Mouse (Mus musculus) midbrain, embryonic 12.5 days (tissue): ENCODE measurements around the gene Sema3d. TPM values are rescaled to one million over a fixed set of nuclear protein-coding genes. Genes with fewer than 3 reads are reported as not detected.
A peak's percentile ranks its signal among the peaks of the same experiment; 100 is the strongest.

Source experiments
- ATAC-seq: fragments of 200-750 bp; cut with Nextera tagmentation; 2 replicates; pipeline ENCODE4 v1.8.0; 2017; ENCODE audit warnings: low read depth, moderate TSS enrichment, moderate library complexity; ENCODE audit not compliant: low FRiP score
- H3K27ac ChIP-seq: fragments of 300-500 bp; sonication (generic); replicated peaks from 2 replicates; pipeline ENCODE4 v1.5.1; 2016; ENCODE audit warnings: mild to moderate bottlenecking
- H3K27me3 ChIP-seq: fragments of 300-500 bp; sonication (generic); 2 replicates; pipeline ENCODE4 v1.6.1; 2016; ENCODE audit warnings: mild to moderate bottlenecking
- H3K36me3 ChIP-seq: fragments of 300-500 bp; sonication (generic); 2 replicates; pipeline ENCODE4 v1.6.1; 2016
- H3K4me1 ChIP-seq: fragments of 300-500 bp; sonication (generic); 2 replicates; pipeline ENCODE4 v1.6.1; 2016
- H3K4me2 ChIP-seq: fragments of 300-500 bp; sonication (generic); replicated peaks from 2 replicates; pipeline ENCODE4 v1.6.1; 2016; ENCODE audit warnings: mild to moderate bottlenecking, moderate library complexity
- H3K4me3 ChIP-seq: fragments of 300-500 bp; sonication (generic); 2 replicates; pipeline ENCODE4 v1.5.1; 2016; ENCODE audit warnings: mild to moderate bottlenecking
- H3K9ac ChIP-seq: fragments of 300-500 bp; sonication (generic); replicated peaks from 2 replicates; pipeline ENCODE4 v1.6.1; 2016; ENCODE audit warnings: mild to moderate bottlenecking, moderate library complexity
- H3K9me3 ChIP-seq: fragments of 300-500 bp; sonication (generic); 2 replicates; pipeline ENCODE4 v1.6.1; 2016; ENCODE audit warnings: mild to moderate bottlenecking
- WGBS: fragments of 180-500 bp; shearing (Covaris S2); methylation state at CpG from one replicate; pipeline ENCODE4 v1.1.7; 2016; 5-methylcytosine and 5-hydroxymethylcytosine counted together
- polyA plus RNA-seq: library from polyadenylated mRNA; unstranded; fragments of >200 nt; fragmentation: Nextera tagmentation; extraction: Ambion mirVana; gene quantifications from 2 replicates; pipeline ENCODE4 v1.2.1, GENCODE M21; 2016

Sema3d gene
- polyA plus RNA-seq, 1 experiment from 2014 or later: 2.1 TPM

DNA sequence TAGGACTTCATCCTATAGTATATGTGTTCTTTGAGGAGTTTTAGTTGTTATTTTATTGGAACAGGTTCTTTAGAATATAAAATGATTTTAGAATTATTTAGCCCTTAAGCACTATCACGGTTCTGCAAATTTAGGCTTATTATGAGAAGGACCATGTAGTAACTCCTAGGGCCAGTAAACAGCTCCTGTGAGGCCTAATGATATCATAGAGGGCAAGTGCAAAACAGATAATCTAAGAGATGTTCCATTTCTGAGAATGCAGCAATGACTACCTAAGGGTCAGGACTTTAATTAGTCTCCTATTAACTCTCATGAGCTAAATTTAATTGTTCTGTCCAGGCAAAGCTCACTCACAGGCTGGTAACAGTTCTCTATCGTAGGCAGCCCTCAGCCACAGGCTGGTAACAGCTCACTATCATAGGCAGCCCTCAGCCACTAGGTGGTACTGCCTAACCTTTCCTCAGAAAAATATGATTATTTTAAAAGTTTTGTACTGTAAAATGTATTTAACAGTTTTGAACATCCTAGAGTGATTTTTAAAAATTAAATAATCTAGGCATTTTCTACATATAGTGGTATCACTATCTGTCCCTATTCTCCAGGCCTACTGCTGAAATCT lies 181.5 kb downstream of the Sema3d start:
- Histone ChIP-seq H3K9ac (no peak overlapping the region), H3K36me3 (no peaks in the 10 kb centered on the region), H3K4me1 (no peaks in the 10 kb centered on the region), H3K27me3 (0 out of 2 replicates have a peak, but pooled peaks cover 3% of the 10 kb centered on the region), H3K4me3 (no peak overlapping the region), H3K27ac (no peak overlapping the region), H3K9me3 (no peaks in the 10 kb centered on the region), H3K4me2 (no peak overlapping the region)
- ATAC-seq: peak; percentile 77
- WGBS: 56% methylated on average over 2 of the region's 2 CpGs

DNA sequence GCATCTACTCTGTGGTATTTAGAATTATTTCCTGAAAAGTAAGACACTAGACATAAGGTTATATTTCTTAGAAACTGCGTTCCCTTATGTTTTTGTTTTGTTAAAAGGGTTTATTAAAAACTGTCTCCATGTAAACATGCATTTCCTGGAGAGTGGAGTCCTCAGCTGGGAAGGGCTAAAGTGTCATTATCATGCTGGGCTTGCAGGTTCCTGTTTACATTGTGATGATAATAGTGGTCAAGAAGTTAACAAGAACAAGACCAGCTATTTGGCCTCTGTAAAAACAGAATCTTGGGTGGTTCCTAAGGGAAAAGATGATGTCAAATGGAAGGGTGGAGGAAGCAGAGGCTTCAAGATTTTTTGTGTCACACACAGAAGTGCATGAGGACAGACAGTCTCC lies 183.4 kb downstream of the Sema3d start:
- 0 out of 2 replicates have a peak, but pooled peaks cover 3% of the 10 kb centered on the region for H3K27me3 ChIP-seq
- no peaks in the 10 kb centered on the region for H3K9me3 ChIP-seq
- no peaks in the 10 kb centered on the region for H3K36me3 ChIP-seq
- no peak overlapping the region for H3K27ac ChIP-seq
- WGBS: 69% methylated on average over 1 of the region's 1 CpGs
- ATAC-seq: no peak
- H3K4me2 ChIP-seq: no peak overlapping the region
- no peak overlapping the region for H3K4me3 ChIP-seq
- H3K4me1 ChIP-seq: no peaks in the 10 kb centered on the region
- H3K9ac ChIP-seq: no peak overlapping the region

DNA sequence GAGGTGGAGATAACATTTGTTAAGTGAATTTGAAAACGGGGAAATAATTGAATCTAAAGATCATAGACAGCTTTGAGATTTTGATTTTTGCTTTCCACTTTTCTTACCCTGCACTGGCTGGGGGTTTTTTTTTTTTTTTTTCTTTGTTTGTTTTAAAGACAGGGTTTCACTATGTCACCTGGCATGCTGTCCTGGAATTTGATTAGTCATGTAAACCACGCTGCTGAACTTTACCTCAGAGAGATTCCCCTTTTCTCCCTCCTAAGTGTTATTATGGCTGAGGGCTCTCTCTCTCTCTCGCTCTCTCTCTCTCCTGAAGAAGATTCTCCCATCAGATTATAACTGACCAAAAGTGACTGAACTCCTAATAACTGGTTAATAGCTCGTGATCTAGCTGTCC lies 191.4 kb downstream of the Sema3d start:
- ATAC-seq: no peak
- H3K4me2 ChIP-seq: no peak overlapping the region
- no peaks in the 10 kb centered on the region for H3K36me3 ChIP-seq
- no peaks in the 10 kb centered on the region for H3K4me1 ChIP-seq
- no peak overlapping the region for H3K4me3 ChIP-seq
- no peaks in the 10 kb centered on the region for H3K27me3 ChIP-seq
- H3K27ac ChIP-seq: no peak overlapping the region
- H3K9ac ChIP-seq: no peak overlapping the region
- WGBS: 76% methylated on average over 4 of the region's 4 CpGs
- H3K9me3 ChIP-seq: no peaks in the 10 kb centered on the region

DNA sequence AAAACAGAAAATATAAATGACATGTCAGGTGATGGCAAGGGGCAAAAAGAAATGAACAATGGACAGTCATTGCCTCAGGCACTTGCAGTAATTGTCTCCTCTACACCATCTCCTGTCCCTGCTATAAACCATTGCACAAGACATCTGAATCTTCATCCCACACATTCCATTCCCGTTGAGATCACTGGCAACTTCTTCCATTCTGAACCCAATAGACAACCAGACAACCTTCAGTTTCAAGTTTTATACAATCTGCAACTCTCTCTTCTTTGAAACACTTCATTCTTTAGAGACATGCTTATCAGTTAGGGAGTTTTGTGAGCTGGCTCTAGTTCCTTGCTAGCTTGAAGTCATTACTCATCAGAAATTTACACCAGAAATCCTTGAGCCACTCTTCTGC lies 192.1 kb downstream of the Sema3d start:
- Histone ChIP-seq H3K9ac (no peak overlapping the region), H3K36me3 (no peaks in the 10 kb centered on the region), H3K9me3 (no peaks in the 10 kb centered on the region), H3K4me2 (no peak overlapping the region), H3K4me1 (no peaks in the 10 kb centered on the region), H3K27me3 (no peaks in the 10 kb centered on the region), H3K27ac (no peak overlapping the region), H3K4me3 (no peak overlapping the region)
- no peak for ATAC-seq
- WGBS: 84% methylated on average over 1 of the region's 1 CpGs

DNA sequence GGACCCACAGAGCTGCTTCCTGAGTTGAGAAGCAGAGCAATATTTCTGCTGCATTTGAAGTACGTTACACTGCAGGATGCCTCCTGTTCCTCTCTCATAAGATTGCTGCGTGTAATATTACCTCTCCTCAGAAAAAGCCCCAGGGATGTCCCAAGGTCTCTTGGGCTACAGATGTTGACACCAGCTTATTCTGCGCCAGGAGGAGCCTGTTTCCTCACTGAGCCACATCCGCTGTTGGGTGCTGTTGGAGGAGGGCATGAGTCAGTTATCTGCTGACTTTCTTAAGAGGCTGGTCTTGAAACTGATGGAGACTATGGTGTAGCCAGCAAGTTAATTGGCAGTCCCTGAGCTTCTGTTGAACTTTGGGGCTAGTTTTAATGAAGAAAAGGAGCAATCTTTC lies 196.6 kb downstream of the Sema3d start:
- Histone ChIP-seq H3K27me3 (no peaks in the 10 kb centered on the region), H3K4me3 (no peak overlapping the region), H3K27ac (no peak overlapping the region), H3K9me3 (no peaks in the 10 kb centered on the region), H3K36me3 (no peaks in the 10 kb centered on the region), H3K9ac (no peak overlapping the region), H3K4me2 (no peak overlapping the region), H3K4me1 (no peaks in the 10 kb centered on the region)
- WGBS: 66% methylated on average over 4 of the region's 4 CpGs
- ATAC-seq: no peak

DNA sequence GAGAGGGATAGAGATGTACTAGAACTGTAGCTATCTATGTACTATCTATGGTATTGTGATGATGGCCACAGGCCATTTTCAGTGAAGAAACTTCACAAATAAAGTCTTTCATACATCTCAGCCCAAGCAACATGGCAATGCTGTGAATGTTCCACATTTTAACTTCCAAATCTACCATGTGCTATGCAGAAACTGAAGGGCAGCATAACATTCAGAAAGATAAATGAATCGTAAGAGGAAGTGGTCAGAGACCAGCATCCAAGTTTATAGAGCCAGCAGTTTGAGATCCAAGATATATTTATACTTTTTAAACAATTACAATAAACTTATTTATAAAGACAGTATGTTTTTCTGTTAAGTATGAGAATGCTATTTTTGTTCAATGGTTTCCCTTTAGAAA lies 199.4 kb downstream of the Sema3d start:
- no peak for ATAC-seq
- H3K27ac ChIP-seq: no peak overlapping the region
- H3K27me3 ChIP-seq: no peaks in the 10 kb centered on the region
- no peak overlapping the region for H3K9ac ChIP-seq
- H3K4me2 ChIP-seq: no peak overlapping the region
- no peak overlapping the region for H3K4me3 ChIP-seq
- no peaks in the 10 kb centered on the region for H3K4me1 ChIP-seq
- no peaks in the 10 kb centered on the region for H3K36me3 ChIP-seq
- WGBS: 84% methylated on average over 1 of the region's 1 CpGs
- H3K9me3 ChIP-seq: no peaks in the 10 kb centered on the region

DNA sequence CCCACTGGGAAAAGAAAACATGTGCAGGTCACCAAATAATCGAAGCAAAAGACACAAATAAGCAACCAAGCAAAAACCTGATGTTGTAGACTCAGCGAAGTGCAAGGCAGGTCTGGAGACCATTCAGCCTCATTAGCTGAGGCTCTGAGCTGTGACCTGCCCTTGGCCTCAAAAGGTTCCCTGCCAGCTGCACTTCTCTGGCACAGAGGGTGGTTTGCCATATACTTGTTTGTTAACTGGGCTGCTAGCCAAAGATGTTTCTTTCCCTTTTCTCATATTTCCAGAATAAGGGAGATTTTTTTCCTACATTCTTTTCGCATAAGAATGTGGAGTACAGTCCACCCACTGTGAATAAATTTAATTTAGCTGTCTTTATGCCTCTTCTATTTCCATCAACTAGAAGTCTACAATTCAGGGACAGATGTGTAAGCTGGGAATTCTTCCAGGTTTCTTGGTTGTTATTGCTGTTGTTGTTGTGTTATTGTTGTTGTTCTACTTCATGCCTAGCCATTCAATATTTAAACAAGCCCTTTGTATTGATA lies 200.2 kb downstream of the Sema3d start:
- 75% methylated on average over 3 of the region's 3 CpGs for WGBS
- H3K36me3 ChIP-seq: no peaks in the 10 kb centered on the region
- H3K4me3 ChIP-seq: no peak overlapping the region
- no peak overlapping the region for H3K4me2 ChIP-seq
- H3K27me3 ChIP-seq: no peaks in the 10 kb centered on the region
- no peak overlapping the region for H3K9ac ChIP-seq
- no peaks in the 10 kb centered on the region for H3K9me3 ChIP-seq
- H3K4me1 ChIP-seq: no peaks in the 10 kb centered on the region
- no peak for ATAC-seq
- no peak overlapping the region for H3K27ac ChIP-seq

DNA sequence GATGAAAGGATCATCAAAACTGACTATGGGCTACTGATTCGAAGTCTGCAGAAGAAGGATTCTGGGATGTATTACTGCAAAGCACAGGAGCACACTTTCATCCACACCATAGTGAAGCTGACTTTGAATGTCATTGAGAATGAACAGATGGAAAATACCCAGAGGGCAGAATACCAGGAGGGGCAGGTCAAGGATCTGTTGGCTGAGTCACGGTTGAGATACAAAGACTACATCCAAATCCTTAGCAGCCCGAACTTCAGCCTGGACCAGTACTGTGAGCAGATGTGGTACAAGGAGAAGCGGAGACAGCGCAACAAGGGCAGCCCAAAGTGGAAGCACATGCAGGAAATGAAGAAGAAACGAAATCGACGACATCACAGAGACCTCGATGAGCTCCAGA lies 201.7 kb downstream of the Sema3d start:
- no peak overlapping the region for H3K9ac ChIP-seq
- H3K4me1 ChIP-seq: no peaks in the 10 kb centered on the region
- WGBS: 88% methylated on average over 9 of the region's 9 CpGs
- no peak overlapping the region for H3K4me2 ChIP-seq
- H3K9me3 ChIP-seq: no peaks in the 10 kb centered on the region
- H3K27ac ChIP-seq: no peak overlapping the region
- no peak overlapping the region for H3K4me3 ChIP-seq
- H3K36me3 ChIP-seq: no peaks in the 10 kb centered on the region
- no peak for ATAC-seq
- H3K27me3 ChIP-seq: no peaks in the 10 kb centered on the region

DNA sequence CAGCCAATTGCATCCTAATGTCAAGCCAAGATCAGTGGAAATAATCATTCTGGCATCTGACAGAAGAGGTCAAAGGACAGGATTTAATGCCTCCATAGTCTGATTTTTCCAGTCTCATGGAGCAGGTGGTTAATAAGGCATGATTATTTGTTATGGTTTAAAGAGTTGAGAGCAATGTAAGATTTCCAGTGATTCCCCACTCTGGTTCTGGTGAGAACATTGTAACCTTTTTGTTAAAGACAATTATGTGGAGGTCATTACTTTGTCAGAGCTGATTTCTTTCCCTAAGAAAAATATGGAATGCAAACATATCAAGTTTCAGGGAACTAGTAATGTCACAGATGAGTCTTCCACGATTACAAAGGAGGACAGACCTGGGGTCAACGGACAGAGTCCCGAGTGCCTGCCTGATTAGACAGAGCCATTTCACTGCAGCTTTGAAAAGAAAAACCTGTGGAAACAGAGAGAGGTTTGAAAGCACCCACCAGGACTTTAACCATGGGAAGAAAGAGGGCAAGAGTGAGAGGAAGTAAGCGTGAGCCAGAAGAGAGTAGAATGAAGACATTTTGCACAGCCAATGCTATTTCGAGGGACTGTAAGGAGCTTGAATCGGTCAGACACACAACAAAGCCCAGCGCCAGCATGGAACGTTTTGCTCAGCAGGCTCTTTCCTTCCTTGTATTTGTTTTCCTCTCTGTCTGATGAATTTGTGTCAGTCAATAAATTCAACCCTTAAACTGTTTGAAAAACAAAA lies 251.2 kb downstream of the Sema3d start:
- H3K27ac ChIP-seq: 0 out of 2 replicates have a peak overlapping the region, but pooled peaks have one; percentile 20
- no peak overlapping the region for H3K4me3 ChIP-seq
- H3K36me3 ChIP-seq: no peaks in the 10 kb centered on the region
- H3K9ac ChIP-seq: no peak overlapping the region
- peak overlapping the region; percentile 19 for H3K4me2 ChIP-seq
- WGBS: 11% methylated on average over 8 of the region's 8 CpGs
- H3K9me3 ChIP-seq: no peaks in the 10 kb centered on the region
- H3K4me1 ChIP-seq: peaks cover 14% of the 10 kb centered on the region
- ATAC-seq: peak; percentile 63
- H3K27me3 ChIP-seq: no peaks in the 10 kb centered on the region

DNA sequence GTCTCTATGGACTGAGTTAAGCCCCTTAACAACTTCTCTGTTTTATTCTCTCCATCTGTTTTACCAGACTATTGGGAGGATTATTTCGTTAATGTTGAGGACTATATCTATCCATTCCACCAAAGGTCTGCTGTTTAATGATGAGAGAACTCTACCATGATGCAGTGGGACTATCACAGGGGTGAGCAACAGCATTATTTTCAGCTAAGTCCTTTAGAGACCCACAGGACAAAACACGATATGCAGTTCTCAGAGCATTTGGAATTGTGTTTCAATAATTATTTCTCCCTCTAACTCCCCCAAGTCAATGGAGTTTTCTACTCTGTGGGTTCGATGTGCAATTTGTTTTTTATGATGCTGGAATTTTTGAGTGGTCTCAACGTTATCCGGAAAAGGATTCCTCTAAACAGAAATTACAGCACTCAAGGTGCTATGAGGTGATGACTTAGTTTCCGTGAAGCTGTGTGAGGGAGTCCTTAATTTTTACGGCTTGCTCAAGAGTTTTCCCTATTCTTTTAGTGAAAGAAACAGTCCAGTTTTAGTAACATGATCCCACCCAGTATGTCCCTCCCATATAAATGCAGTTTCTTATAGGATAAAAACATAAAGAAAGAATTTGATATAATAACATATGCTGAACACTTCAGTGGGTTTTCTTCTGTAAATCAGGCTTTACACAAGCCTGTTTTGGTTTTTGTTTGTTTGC lies 254.7 kb downstream of the Sema3d start:
- Histone ChIP-seq H3K27me3 (no peaks in the 10 kb centered on the region), H3K4me3 (no peak overlapping the region), H3K36me3 (no peaks in the 10 kb centered on the region), H3K27ac (no peak overlapping the region), H3K4me2 (no peak overlapping the region), H3K4me1 (peaks cover 14% of the 10 kb centered on the region), H3K9ac (no peak overlapping the region), H3K9me3 (no peaks in the 10 kb centered on the region)
- ATAC-seq: no peak
- WGBS: 85% methylated on average over 7 of the region's 7 CpGs
